Mouse (Mus musculus): ENCODE measurements around the gene Art4.
"Not testable (repeated sequence)": the region's sequence is repeated elsewhere in the genome, so short reads cannot be mapped to it uniquely, and the experiment has no call there.

The Art4 gene

GRCm38 (mm10) chr6:136857186-136857872 lies at the start of gene Art4:
TSS of gene Art4 (minus strand) at chr6:136857733.
- DNase-seq (ENCODE audit: low read depth), result peak; percentile 64

GRCm38 (mm10) chr6:136906937-136907293 lies 49.4 kb upstream of the Art4 start:
- no peak for DNase-seq (ENCODE audit: low read depth)

GRCm38 (mm10) chr6:136906283-136906936 lies 48.9 kb upstream of the Art4 start:
- no peak for DNase-seq (ENCODE audit: low read depth)

DNA sequence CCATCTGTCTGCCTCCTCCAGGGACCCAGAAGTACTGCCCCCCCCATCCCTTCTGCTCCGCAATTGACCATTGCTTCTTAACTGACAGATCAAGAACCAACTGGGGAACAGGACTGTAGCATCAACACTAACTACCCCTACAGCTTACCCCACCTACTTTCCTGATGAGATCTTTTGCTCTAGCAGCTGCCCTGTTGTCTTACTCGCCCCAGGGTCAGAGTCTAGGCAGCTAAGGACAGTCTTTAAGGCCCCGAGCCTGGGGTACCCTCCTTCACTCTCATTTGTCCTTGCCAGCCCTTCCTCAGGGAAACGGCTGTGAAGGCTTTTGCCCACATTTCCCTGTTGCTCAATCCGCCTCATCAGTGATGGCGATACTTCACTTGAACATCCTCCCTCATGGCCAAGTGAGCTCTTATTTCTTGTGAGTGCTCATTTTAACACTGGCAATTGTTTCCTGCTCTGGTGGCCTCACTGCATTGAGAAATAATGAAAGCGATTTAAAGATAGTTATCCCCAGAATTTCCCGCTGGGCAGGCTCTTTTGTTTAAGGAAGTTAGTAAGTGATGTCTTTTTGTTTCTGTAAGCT lies 46.4 kb upstream of the Art4 start:
- DNase-seq (ENCODE audit: low read depth), result no peak

GRCm38 (mm10) chr6:136902527-136902926 lies 45.0 kb upstream of the Art4 start:
- DNase-seq (ENCODE audit: low read depth), result peak; percentile 53

DNA sequence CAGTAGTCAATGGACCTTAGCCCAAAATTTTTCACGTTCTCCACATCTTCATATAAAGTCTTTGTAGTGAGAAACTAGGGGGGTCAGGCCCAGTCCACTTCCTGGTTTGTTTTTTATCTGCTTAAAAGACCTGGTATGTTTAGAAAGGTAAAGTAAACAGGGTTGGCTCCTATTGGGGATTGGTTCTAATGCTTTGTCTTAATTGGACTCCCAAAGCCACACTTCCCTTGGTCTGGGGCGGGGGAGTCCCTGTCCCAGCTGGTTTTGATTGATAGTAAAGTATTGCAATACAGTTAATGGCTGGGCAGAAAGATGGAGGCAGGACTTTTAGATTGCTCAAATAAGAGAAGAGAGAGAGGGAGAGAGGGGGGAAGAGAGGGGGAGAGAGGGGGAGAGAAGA lies 43.5 kb upstream of the Art4 start:
- no peak for DNase-seq (ENCODE audit: low read depth)

GRCm38 (mm10) chr6:136900369-136901009 lies 43.0 kb upstream of the Art4 start:
- no peak for DNase-seq (ENCODE audit: low read depth)

DNA sequence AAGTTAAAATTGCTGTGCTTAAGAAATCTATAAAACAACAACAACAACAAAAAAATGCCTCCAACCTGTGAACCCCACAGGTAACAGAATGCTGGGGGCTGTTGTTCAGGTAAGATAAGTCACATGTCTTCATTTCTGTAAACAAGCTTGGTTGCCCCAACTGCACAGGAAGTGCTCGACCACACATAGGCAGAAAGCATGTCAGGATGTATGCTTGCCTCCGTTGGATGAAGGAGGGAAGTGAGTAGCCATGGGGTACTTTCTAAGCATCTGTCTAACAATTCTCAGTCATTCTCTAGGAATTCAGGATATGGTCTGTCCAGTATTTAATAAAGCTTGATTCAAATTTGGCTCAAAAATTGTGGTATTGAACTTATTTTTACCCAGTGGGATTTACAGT lies 41.4 kb upstream of the Art4 start:
- DNase-seq (ENCODE audit: low read depth), result peak; percentile 38

- DNase-seq (ENCODE audit: low read depth), result no peak
Measured at GRCm38 (mm10) chr6:136898222-136898621, 40.7 kb upstream of the Art4 start.

GRCm38 (mm10) chr6:136897789-136898188 lies 40.3 kb upstream of the Art4 start:
- no peak for DNase-seq (ENCODE audit: low read depth)

DNA sequence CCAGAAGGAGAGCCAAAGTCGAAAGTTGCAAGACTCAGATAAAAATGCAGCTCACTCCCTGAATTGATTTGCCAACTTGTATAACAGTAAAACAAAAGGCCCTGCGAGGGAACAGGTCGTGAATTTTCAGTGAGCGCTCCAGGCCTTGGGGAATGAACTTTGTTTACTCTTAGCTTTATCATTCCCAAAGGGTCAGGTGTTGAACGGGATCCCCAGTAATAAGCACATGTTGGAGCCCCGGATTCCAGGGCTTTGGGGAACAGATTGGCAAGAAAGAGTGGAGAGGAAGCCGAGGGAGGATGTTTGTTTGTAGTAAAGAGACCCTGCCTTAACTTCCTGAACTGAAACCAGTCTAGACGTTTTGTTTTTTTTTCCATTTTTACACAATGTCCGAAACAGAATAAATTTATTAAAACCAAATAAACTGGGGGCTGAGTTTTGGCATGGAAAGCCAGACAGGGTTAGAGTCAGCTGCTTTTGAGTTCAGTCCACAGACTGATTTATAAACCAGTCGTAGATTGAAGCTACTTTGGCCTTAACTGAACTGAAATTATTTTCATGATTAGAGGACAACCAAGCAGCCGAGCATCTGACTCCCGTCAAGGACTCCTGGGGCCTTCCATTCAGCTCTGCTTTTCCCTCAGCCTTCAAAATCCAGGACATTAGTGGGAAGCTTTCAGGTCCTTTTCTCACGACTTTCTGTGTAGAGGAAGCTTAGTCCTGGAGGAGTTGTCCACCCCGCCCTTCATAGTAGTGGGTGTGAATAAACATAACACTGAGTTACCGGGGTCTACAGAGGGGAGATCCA lies 37.2 kb upstream of the Art4 start:
- DNase-seq (ENCODE audit: low read depth), result no peak

DNA sequence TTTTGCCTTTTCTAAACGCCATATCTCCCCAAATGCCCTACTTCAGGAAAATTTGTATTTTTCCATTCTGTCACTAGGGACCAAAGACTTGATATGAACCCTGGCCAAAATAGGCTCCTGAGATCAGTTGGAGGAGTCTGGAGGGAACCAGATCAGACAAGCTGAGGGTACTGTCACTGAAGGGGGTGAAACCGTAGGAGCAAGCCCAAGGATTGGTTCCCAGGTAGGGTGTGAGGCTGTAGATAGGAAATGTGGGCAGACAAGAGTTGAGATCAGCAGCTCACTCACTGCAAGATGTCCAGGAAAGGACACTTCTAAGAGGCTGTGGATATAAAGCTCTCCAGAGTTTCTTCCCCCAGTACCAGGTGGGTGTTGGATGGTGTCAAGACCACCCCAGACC lies 34.5 kb upstream of the Art4 start:
- DNase-seq (ENCODE audit: low read depth), result no peak

- no peak for DNase-seq (ENCODE audit: low read depth)
Measured at GRCm38 (mm10) chr6:136889554-136889953, 32.0 kb upstream of the Art4 start.

- no peak for DNase-seq (ENCODE audit: low read depth)
Measured at GRCm38 (mm10) chr6:136889067-136889466, 31.5 kb upstream of the Art4 start.

DNA sequence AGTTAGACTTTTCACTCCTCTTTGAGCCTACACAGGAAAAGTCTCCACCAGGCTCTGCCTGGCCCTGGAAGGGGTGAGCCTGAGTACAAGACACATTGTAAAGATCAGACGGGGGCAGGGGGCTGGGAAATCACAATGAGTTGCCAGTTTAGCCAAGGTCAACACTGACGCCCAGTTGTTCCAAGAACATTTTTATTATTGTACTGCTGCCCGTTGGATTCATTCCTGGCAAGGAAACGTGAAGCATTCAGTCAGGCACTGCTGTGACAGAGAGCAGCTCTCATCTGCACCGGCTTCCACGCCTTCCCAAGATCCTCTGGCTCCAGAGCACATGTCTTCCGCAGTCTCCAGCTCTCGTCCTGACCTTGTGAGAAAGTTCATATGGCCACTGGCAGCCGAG lies 30.3 kb upstream of the Art4 start:
- no peak for DNase-seq (ENCODE audit: low read depth)

DNA sequence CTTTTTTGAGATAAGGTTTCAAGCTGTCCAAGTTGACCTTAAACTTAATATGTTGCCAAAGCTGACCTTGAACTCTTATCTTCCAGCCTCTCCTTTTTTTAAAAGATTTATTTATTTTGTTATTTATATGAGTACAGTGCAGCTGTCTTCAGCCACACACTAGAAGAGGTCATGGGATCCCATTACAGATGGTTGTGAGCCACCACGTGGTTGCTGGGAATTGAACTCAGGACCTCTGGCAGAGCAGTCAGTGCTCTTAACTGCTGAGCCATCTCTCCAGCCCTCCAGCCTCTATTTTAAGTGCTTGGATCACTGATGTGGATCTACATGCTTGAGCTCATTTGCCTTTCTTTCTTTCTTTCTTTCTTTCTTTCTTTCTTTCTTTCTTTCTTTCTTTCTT lies 27.2 kb upstream of the Art4 start:
- DNase-seq (ENCODE audit: low read depth), result not testable (repeated sequence)

DNA sequence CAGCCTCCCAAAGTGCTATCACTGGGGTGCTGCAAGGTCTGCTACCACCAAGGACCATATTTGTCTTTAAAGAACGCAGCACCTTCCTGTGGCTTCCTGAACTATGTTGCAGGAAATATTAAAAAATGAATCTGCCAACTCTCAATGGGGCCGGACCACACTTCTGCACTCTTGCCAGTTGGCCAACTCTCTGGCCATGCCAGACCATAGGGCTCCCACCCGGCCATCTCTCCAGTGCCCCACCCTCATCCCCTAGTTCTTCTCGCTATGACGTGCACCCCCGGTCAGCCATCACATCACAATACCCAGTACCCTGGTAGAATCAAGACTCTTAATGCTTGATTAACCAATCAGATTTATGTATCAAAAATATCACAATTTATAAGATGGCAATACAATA lies 26.4 kb upstream of the Art4 start:
- no peak for DNase-seq (ENCODE audit: low read depth)

- DNase-seq (ENCODE audit: low read depth), result no peak
Measured at GRCm38 (mm10) chr6:136883431-136883915, 25.9 kb upstream of the Art4 start.

DNA sequence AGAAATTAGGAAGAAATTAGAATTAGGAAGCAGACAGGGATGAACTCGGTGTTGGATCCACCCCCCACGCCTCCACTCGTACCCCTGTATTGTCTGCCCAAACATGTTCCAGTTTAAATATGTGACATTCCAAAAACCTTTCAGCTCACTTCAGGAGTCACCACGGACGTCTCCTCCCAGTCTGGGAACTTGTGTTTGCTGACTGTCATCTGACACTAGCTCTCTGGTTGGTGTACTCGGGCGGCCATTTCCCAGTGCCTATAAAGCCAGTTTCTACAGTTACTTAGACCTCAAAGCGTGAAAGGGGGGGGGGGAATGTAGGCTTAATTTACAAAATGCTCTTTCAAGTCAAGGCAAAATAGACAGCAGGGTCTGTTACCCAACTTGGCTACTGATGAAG lies 24.1 kb upstream of the Art4 start:
- no peak for DNase-seq (ENCODE audit: low read depth)

- DNase-seq (ENCODE audit: low read depth), result no peak
Measured at GRCm38 (mm10) chr6:136875670-136876069, 18.1 kb upstream of the Art4 start, which contains the start of gene Mgp. TSS of gene Mgp (minus strand) at chr6:136875823.

DNA sequence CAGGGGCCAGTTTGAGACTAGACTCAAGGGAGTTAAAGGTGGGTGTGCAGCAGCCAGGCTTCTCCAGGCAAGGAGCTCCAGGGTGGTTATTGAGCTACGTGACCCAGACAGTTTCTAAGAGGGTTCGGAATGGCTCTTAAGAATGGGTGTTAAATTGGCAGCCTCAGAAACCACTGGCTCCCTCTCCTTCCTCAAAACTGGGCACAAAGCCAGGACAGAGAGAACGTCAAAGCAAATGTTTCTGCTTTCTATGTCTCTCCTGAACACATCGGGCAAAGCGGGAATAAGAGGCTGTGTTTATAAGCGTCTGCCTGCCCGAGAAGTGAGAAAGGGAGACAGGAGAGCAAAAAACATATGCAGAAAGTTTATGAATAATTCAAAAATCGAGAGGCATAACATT lies 17.1 kb upstream of the Art4 start:
- DNase-seq (ENCODE audit: low read depth), result no peak

DNA sequence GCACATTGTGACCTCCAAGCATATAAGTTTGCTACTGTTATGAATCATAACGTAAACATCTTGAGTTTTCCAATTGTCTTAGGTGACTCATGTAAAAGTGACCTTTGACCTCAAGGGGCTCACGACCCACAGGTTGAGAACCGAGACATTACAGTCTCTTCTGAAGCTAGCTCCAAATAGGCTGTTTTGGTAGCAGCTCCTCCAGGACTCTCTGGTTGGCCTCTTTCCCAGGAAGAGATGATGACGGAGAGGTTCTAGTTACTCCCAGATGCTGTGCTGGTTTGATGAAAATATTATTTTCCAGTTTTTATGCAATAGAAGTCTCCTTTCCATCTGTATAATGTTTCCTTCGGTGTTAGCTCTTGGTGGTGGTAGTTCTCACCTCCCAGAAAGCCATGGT lies 11.4 kb upstream of the Art4 start:
- DNase-seq (ENCODE audit: low read depth), result no peak

All from naive thymus-derived CD4-positive, alpha-beta T cell, adult 2 months (primary cell).